Mouse (Mus musculus) CH12.LX (cell line): ENCODE results near the gene Aspg.

Experiments used
- CHD2 ChIP-seq: IDR thresholded peaks from 2 replicates; pipeline ENCODE4 v1.6.1; 2011; ENCODE audit warnings: low read length, improper control_type of control experiment
- CTCF ChIP-seq, 2 experiments: IDR thresholded peaks in 1 of 2; conservative IDR thresholded peaks in 1 of 2; 2 replicates each; pipeline ENCODE4 v1.5.1; 2011 to 2012; ENCODE audit warnings: low read depth in 2 of 2, low read length in 2 of 2, improper control_type of control experiment in 1 of 2, inconsistent platforms in 1 of 2, mild to moderate bottlenecking in 1 of 2, moderate library complexity in 1 of 2
- E2F4 ChIP-seq: IDR thresholded peaks from 2 replicates; pipeline ENCODE4 v1.6.1; 2011; ENCODE audit warnings: low read depth, low read length, improper control_type of control experiment; ENCODE audit not compliant: insufficient replicate concordance
- MAX ChIP-seq: IDR thresholded peaks from 2 replicates; pipeline ENCODE4 v1.6.1; 2011; ENCODE audit warnings: low read length, improper control_type of control experiment
- MAZ ChIP-seq: IDR thresholded peaks from 2 replicates; pipeline ENCODE4 v1.6.1; 2012; ENCODE audit warnings: low read depth, mild to moderate bottlenecking, inconsistent platforms, low read length, improper control_type of control experiment, moderate library complexity
- POLR2A ChIP-seq: IDR thresholded peaks from 2 replicates; pipeline ENCODE4 v1.6.1; 2011; ENCODE audit warnings: low read depth, mild to moderate bottlenecking, improper control_type of control experiment, low read length
- POLR2AphosphoS2 ChIP-seq: IDR thresholded peaks from 2 replicates; pipeline ENCODE4 v1.6.1; 2011; ENCODE audit warnings: low read depth, low read length, improper control_type of control experiment
- RAD21 ChIP-seq: IDR thresholded peaks from 2 replicates; pipeline ENCODE4 v1.6.1; 2011; ENCODE audit warnings: low read depth, mild to moderate bottlenecking, low read length, improper control_type of control experiment, moderate library complexity
- RCOR1 ChIP-seq: conservative IDR thresholded peaks from 2 replicates; pipeline ENCODE4 v1.6.1; 2012; ENCODE audit warnings: low read depth, mild to moderate bottlenecking, inconsistent platforms, low read length, improper control_type of control experiment
- TCF12 ChIP-seq: IDR thresholded peaks from 2 replicates; pipeline ENCODE4 v1.6.1; 2014; ENCODE audit warnings: low read depth, mild to moderate bottlenecking, inconsistent platforms, low read length, improper control_type of control experiment
- UBTF ChIP-seq: IDR thresholded peaks from 2 replicates; pipeline ENCODE4 v1.6.1; 2012; ENCODE audit warnings: low read depth, mild to moderate bottlenecking, inconsistent platforms, low read length, improper control_type of control experiment, moderate library complexity
- ZMIZ1 ChIP-seq: IDR thresholded peaks from 2 replicates; pipeline ENCODE4 v1.6.1; 2012; ENCODE audit warnings: low read depth, mild to moderate bottlenecking, inconsistent platforms, low read length, improper control_type of control experiment

- TF ChIP-seq MAX = no peak
- no peak for TF ChIP-seq UBTF
- peak; percentile 55 to 82 for TF ChIP-seq CTCF (conservative IDR thresholded peaks at IDR 0.05 in 1 of 2, IDR thresholded peaks at IDR 0.05 in 1 of 2; ENCODE audit: low read depth in 2 of 2, low read length in 2 of 2)
- TF ChIP-seq ZMIZ1 = no peak
- TF ChIP-seq POLR2A = no peak
- peak; percentile 75 for TF ChIP-seq RAD21
- TF ChIP-seq E2F4 = no peak
- TF ChIP-seq POLR2AphosphoS2 = no peak
- TF ChIP-seq RCOR1 = no peak
- no peak for TF ChIP-seq TCF12
- TF ChIP-seq CHD2 = no peak
- TF ChIP-seq MAZ = no peak
These were observed 15.4 kb upstream of the Aspg start for GRCm38 (mm10) chr12:112091054-112091453.
